Mouse (Mus musculus): ENCODE data around the gene Atp5c1.

DNA sequence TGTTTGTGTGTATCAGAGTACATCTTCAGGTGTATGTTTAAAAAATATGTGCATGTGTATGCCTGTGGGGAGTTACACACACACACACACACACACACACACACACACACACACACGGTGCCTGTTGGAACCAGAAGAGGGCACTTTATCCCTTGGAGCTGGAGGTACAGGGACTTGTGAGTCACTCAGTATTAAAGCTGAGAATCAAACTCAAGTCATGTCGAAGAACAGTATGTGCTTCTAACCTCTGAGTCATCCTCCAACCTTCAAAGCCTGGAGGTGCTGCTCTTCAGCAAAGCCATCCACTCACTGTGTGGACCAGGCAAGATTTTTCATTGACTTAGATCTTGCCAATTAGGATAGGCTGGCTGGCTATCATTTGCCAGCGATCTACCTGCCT lies 41.5 kb upstream of the Atp5c1 start:
- no peak for TF ChIP-seq POLR2A (IDR thresholded peaks at IDR 0.05; ENCODE audit: low read depth, low read length)
- no peak for TF ChIP-seq CTCF (conservative IDR thresholded peaks at IDR 0.05; ENCODE audit: insufficient read depth, insufficient read length, low read depth, low read length)

Data from kidney, adult 2 months (tissue).